Mouse (Mus musculus) liver, adult 2 months (tissue): ENCODE data around the gene Calcrl.

ENCODE experiments used
- CTCF ChIP-seq: fragments of 200-500 bp; IDR thresholded peaks from 2 replicates; pipeline ENCODE4 v1.5.1; 2011; ENCODE audit warnings: low read depth, low read length, control low read depth
- POLR2A ChIP-seq: fragments of 200-500 bp; IDR thresholded peaks from 2 replicates; pipeline ENCODE4 v1.6.1; 2011; ENCODE audit warnings: low read length, control low read depth; ENCODE audit not compliant: insufficient read depth; ENCODE audit errors: extremely low read depth

DNA sequence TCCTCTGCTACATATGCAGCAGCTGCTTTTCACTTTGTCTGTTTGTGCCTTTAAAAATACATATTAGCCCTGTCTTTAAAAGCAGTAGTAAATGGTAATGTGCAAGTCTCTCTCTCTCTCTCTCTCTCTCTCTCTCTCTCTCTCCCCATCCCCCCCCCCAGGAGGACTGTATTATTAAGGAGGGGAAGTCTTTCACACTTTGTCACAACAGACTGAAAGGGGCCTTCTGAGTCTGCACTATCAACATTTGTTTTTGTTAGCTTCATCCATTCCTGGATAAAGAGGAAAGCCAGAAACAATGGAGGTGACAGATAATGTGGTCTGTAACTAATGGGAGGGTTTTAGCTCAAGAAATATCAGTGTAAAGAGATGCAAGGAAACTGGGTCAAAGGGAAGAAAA, 36.1 kb downstream of the Calcrl start:
- TF ChIP-seq CTCF = no peak
- TF ChIP-seq POLR2A = no peak
